Mouse (Mus musculus) G1E (cell line): ENCODE measurements around the gene Foxn3.

Experiments
- CTCF ChIP-seq: IDR thresholded peaks from 2 replicates; pipeline ENCODE4 v1.5.1; 2012; ENCODE audit warnings: low read depth, low read length, inconsistent platforms, mixed read lengths
- GATA2 ChIP-seq: IDR thresholded peaks from 2 replicates; pipeline ENCODE4 v1.6.1; 2012; ENCODE audit warnings: low read depth, low read length, inconsistent platforms, borderline replicate concordance
- TAL1 ChIP-seq: conservative IDR thresholded peaks from 2 replicates; pipeline ENCODE4 v1.6.1; 2012; ENCODE audit warnings: low read depth, low read length, inconsistent platforms, mixed read lengths

GRCm38 (mm10) chr12:99331341-99331947 lies 231.9 kb downstream of the Foxn3 start:
- TF ChIP-seq GATA2 (no peak), CTCF (no peak), TAL1 (peak; percentile 77)
